Mouse (Mus musculus) layer of hippocampus, adult 9-11 months (tissue): ENCODE measurements at regions not wholly inside any gene's neighbourhood (a gene's known extent, or its start where the extent isn't known, plus 50 kb on each side); places are given as distances from the start of the nearest gene placed in this dataset.

Experiments
- DNase-seq: peaks from one replicate; pipeline ENCODE4 v3.0.0; 2022

- DNase-seq = no peak
Measured at GRCm38 (mm10) chr8:8826801-8827200, 136.5 kb upstream of the Arglu1 start.

GRCm38 (mm10) chr8:8824886-8825285, 134.6 kb upstream of the Arglu1 start:
- no peak for DNase-seq

GRCm38 (mm10) chr8:8821119-8821518, 130.8 kb upstream of the Arglu1 start:
- DNase-seq = no peak

DNA sequence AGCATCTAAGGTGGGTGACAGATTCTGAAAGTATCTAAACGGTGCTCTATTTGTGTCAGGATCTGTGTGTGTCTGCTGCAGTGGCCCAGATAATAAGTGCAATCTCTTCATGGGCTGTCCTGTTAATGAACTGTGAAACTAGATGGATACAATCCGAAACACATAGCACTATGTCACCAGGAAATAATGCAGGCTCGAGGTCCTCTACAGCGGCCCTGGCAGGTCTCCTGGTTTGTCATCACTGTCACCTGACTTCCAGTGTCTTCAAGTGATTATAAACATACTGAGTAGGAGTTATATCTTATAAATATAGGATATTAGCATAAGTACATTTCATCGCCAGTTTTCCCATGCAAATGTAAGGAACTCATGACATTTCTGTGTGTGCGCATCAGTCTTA, 130.3 kb upstream of the Arglu1 start:
- DNase-seq = no peak

DNA sequence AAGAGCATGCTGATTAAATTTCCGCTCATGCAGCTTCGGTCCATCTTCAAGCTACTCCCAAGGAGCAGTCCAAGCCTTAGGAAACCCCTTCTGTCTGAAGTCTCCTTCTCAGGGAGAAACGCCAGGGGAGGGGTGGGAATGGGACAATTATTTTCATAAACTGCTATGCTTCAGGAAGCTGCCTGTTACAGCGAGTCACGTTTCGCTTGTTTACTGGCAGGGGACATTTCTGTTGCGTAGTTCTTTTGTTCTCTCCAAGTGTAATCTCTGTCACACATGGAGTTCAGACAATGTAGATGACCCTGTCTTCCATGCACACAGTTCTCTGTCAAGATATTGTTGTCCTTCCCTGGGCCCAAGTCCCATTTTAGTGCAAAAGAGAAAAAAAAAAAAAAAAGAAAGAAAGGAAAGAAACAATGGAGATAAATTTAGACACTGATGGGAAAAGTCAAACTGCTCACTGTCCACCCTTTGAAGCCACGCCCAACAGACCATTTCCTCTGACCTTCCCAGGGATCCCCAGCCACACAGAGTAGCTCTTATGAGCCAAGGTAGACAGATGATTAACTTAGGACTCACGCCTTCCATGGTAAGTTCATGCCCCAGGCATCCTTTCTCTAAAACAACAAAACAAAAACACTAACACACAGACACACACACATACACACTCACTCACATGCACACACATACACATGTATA, 129.1 kb upstream of the Arglu1 start:
- DNase-seq = no peak

DNA sequence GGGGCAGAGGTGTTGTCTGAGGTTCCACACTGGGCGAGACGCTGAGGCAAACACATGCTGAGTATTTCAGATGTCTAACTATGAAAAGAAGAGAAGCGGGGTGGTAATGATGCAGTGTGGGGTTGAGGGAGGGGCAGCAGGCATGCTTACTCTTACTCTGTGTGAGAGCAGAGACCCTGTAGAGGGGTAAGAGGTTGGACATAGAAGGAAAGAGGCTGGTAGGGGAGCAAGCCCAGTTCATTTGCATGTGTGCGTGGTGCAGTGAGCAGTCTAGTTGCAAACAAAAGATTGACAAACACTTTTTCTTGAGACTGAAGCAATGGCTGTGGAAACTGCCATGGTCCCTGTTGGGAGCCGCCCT, 122.5 kb upstream of the Arglu1 start:
- DNase-seq = no peak

DNA sequence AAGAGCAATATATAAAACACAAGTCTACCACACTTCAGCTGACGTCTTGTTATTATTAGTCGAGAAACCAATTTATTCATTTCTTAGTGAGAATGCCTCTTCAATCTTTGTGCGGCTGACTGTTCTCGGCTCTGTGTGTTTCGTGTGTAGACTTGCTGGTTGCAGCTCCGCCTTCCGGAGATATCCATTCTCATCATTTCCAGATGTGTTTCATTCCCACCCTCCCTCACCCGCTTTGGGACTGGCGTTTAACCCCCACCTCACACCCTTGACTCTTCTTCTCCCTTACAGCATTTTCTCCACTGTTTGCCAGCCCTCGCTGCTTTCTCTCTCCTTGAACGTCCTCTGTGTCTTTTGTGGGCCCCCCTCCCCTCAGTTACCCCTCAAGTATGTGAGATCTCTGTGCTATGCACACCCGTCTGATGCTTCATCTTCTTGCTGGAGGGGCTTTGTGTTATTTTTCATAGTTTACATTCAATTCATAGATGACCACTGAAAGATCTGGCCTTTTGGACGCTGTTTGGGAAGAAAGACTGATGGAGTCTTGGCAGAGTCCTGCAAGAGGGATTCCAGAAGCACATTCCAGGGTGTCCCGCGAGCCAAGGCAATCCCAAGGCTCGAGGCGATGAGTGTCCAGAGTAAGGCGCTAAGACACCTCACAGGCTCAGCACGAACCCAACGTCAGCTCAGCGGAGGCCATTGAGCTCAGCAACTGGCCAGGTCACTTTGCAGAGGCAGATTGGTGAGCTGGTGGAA, 121.9 kb upstream of the Arglu1 start:
- no peak for DNase-seq

DNA sequence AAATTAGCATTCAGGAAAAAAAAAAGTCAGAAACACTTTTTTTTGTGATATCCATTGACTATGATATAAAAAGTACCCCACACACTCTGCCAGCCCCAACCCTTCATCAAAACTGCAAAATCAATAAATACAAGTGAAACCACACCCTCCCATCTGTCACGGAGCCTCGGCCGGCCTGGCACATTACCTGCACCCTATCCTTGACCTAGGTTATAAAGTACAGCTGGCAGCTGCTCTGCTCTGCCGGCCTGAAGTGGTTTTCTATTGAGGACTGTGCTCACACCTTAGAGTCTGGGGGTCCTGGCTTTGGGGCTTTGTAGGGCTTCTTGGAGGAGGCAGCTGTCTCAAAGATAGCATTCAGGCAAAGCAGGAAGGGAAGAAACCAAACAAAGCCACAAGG, 120.6 kb upstream of the Arglu1 start:
- DNase-seq = no peak

DNA sequence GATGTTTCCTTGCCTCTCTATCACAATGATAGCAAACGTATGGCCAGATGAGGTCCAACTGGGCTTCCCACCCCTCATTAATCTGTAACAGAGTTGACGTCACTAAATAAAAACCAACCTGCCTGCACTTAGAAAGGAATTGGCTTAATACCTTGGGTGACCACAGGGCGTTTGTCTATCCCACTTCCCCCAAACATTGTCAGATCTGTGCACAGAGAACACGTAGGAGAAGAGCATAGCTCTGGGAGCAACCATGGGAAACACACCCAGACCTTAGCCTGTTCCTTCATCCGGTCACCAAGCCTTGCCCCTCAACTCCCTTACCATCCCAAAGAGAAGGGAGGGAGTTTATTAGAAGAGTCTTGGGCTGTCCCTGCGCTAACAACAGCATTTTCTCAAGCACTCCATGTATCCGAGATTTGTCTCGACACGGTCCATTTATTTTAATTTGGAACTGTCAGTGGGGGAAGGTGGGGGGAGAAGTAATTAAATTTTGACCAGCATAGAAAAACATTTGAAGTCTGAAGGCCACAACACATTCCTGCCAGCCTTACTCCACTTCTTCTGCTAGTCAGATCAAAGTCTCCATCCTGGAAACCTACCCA, 119.6 kb upstream of the Arglu1 start:
- no peak for DNase-seq

GRCm38 (mm10) chr8:8809349-8809748, 119.0 kb upstream of the Arglu1 start:
- no peak for DNase-seq

GRCm38 (mm10) chr8:8802761-8803340, 112.5 kb upstream of the Arglu1 start:
- DNase-seq = no peak

DNA sequence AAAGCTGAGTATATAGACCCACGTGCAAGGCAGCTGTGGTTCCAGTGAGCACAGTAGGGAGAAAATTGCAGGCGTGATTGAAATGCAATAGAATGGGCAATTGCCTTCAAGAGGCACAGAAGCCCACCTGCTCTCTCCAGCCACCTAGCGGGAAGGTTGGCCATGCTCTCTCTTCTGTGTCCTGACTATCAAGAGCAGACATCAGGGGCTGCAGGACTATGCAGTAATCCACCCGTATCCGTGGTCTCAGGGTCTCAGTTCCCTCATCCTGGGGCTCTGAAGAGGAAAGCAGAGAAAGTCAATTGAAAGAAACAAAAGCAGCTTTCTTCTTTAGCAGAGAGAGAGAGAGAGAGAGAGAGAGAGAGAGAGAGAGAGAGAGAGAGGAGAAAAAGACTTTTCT, 112.0 kb upstream of the Arglu1 start:
- no peak for DNase-seq

DNA sequence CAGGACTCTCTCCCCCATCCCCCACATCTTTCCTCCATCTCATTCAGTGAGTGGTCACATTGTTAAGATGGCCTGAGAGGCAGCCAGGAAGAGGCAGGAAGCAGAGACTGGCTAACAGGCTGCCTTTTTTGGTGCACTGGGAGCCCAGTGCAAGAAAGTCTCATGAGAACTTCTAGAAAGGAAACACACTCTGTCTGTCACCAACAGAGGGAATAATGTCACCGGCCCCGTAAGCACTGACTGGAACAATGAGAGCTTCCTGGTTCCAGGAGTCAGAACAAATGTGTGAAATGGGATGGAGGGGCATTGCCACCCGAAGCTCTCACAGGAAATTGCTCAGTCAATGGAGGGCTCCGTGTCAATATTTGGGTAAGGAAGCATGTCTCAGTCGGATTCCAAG, 111.3 kb upstream of the Arglu1 start:
- DNase-seq = no peak

GRCm38 (mm10) chr8:8797521-8797920, 107.2 kb upstream of the Arglu1 start:
- DNase-seq = no peak

- no peak for DNase-seq
Measured at GRCm38 (mm10) chr8:8796951-8797350, 106.6 kb upstream of the Arglu1 start.

DNA sequence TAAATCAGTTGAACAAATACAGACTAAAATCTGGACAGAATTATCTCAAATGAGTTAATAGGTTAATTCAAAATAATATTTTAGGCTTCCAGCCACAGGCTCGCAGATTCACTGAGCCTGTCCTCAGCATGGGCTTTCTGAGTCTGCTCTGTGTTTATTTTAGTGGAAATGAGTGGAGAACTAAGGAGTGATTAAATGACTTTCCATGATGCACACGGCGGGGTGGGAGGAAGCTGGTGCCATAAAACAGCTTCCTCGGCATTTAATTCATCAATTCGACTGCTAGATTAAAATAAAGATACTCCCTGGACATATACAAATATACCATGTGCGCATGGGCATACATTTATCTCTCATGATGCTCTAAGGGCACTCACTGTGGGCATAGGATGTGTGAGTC, 104.4 kb upstream of the Arglu1 start:
- no peak for DNase-seq

DNA sequence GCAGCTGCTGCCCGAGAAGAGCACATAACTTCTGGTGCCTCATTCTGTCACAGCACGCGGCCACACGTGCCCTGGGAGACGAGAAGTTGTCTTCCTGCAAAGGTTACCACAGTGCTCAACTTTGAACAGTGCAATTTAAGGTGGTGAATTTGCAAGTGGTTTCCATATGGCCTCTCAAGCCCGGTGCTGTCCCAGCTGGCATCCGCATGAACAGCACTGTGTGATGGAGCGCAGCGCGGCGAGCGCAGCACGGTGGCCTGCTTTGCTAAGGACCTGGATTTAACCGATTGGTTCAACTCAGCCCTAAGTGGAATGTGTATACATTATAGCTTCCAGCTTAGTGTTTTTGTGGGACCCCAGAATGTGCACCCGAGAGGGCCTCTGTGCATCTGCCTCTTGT, 89.6 kb upstream of the Arglu1 start:
- DNase-seq = no peak

GRCm38 (mm10) chr8:8774496-8775015, 84.2 kb upstream of the Arglu1 start:
- DNase-seq = no peak

GRCm38 (mm10) chr8:8772424-8772823, 82.1 kb upstream of the Arglu1 start:
- no peak for DNase-seq

GRCm38 (mm10) chr8:8770397-8770796, 80.1 kb upstream of the Arglu1 start:
- DNase-seq = no peak

GRCm38 (mm10) chr8:8762354-8762753, 72.0 kb upstream of the Arglu1 start:
- no peak for DNase-seq

DNA sequence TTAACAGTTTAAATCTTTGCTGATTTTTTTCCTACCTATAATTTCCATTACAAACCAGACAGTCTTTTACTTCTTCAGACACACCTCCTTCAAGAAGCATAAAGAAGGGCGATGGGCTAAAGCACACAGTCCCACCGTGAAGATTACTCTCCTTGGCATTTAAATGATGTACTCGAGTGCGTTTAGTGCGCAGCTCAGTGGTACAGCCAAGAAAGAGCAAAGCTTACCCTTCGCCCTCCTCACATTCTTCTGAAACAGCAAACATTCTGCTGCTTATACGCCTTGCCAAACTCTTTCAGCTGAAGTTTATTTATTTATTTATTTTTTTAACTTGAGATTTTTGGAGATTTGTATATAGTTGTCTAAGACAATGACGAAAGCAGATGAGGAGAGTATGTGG, 68.0 kb upstream of the Arglu1 start:
- DNase-seq = no peak

DNA sequence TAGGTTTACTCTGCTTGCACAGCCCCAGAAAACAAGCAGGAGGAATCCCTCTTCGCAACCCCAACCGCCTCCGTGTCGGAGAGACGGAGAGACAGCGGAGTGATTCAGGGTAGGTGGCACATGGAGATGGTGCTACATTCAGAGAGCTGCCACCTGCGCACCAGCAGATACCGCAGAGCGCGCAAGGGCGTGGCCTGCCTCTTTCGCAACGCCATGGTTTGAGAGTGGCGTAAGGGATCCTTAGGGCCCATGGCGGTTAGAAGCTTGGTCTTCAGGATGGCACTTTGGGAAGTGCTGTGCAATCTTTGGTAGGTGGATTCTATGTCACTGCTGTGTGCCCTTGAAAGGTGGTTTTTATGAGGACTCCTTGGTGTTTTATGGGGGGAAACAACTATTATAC, 60.9 kb upstream of the Arglu1 start:
- no peak for DNase-seq

DNA sequence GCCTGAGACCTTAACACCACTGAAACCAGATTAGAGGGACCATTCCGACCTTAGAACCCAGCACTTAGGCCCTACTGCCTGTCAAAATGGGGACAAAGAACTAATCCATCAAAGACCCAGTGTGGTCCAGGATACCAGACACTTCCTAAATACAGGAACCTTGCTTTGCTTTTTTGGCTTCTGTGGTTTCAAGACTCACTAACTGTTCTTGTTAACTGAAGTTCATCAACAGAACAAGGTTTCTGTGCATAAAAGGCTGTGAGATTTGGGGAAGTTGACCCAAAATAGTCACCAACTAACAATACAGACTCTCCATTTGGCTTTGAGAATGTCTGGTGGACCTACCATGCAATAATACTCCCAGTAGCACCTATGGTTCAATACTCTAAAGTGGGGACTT, 56.4 kb upstream of the Arglu1 start:
- no peak for DNase-seq
